Mouse (Mus musculus): Measurements from ENCODE around the gene Gm10961. TPM values are rescaled to one million over a fixed set of nuclear protein-coding genes. Genes with fewer than 3 reads are reported as not detected.

Gm10961 gene
- polyA plus RNA-seq, 1 experiment from 2014 or later = not detected

Other genes starting within 250 kb of the Gm10961 start
- 0.11 TPM in 1 of 2 replicates, not detected in the other for gene Kcnc4, start 171.8 kb upstream of the Gm10961 start, polyA plus RNA-seq (2014; fragmentation: Nextera tagmentation; extraction: Ambion mirVana)
- gene Slc6a17, start 113.3 kb upstream of the Gm10961 start, polyA plus RNA-seq (2014; fragmentation: Nextera tagmentation; extraction: Ambion mirVana) = 2.2 TPM in 2 replicates
- gene Ubl4b, start 76.2 kb upstream of the Gm10961 start, polyA plus RNA-seq (2014; fragmentation: Nextera tagmentation; extraction: Ambion mirVana) = not detected in 2 replicates
- not detected in 2 replicates for gene Alx3, start 36.3 kb upstream of the Gm10961 start, polyA plus RNA-seq (2014; fragmentation: Nextera tagmentation; extraction: Ambion mirVana)
- gene Strip1, start 372 bp downstream of the Gm10961 start, polyA plus RNA-seq (2014; fragmentation: Nextera tagmentation; extraction: Ambion mirVana) = 50.2 TPM in 2 replicates
- gene Ahcyl1, start 65.2 kb downstream of the Gm10961 start, polyA plus RNA-seq (2014; fragmentation: Nextera tagmentation; extraction: Ambion mirVana) = 99.5 and 103 TPM in 2 replicates
- gene Csf1, start 129.1 kb downstream of the Gm10961 start, polyA plus RNA-seq (2014; fragmentation: Nextera tagmentation; extraction: Ambion mirVana) = 11.0 and 14.0 TPM in 2 replicates
- 7.0 and 7.2 TPM in 2 replicates for gene Eps8l3, start 245.9 kb downstream of the Gm10961 start, polyA plus RNA-seq (2014; fragmentation: Nextera tagmentation; extraction: Ambion mirVana)